Mouse (Mus musculus) C2C12 (cell line): ENCODE measurements around the gene Ccdc12.

Experiments used
- CTCF ChIP-seq: IDR thresholded peaks from one replicate; pipeline ENCODE4 v1.5.1; 2011; ENCODE audit not compliant: control insufficient read depth, insufficient read depth, insufficient read length
- FOSL1 ChIP-seq: IDR thresholded peaks from one replicate; pipeline ENCODE4 v1.8.0; 2011; ENCODE audit warnings: mild to moderate bottlenecking, low read length; ENCODE audit not compliant: poor library complexity, insufficient read depth, severe bottlenecking

- TF ChIP-seq CTCF (no peak), FOSL1 (no peak)
Observed at GRCm38 (mm10) chr9:110751412-110751811, 95.1 kb downstream of the Ccdc12 start.
